Mouse (Mus musculus): ENCODE data around the gene Calr4. TPM values are rescaled to one million over a fixed set of nuclear protein-coding genes. Genes with fewer than 3 reads are reported as not detected.
A peak's percentile ranks its signal among the peaks of the same experiment; 100 is the strongest.

Gene Calr4
- polyA plus RNA-seq, 1 experiment = 0.34 TPM

- H3K4me3 ChIP-seq (ENCODE audit: insufficient read depth, low read length) = no peak overlapping the region
- H3K4me1 ChIP-seq (ENCODE audit: control insufficient read depth, insufficient read depth, low read length) = peaks cover 29% of the 10 kb centered on the region
- H3K27ac ChIP-seq (ENCODE audit: insufficient read depth, low read depth, low read length) = no peak overlapping the region
- TF ChIP-seq POLR2A (IDR thresholded peaks at IDR 0.05; ENCODE audit: borderline replicate concordance, low read depth, low read length) (no peak), CTCF (IDR thresholded peaks at IDR 0.05; ENCODE audit: low read depth, low read length) (no peak)
Measured at GRCm38 (mm10) chr4:109252199-109252598, 17.9 kb downstream of the Calr4 start.

- Histone ChIP-seq H3K4me1 (ENCODE audit: control insufficient read depth, insufficient read depth, low read length) (peaks cover 32% of the 10 kb centered on the region), H3K4me3 (ENCODE audit: insufficient read depth, low read length) (no peak overlapping the region), H3K27ac (ENCODE audit: insufficient read depth, low read depth, low read length) (no peak overlapping the region)
- no peak for TF ChIP-seq POLR2A (IDR thresholded peaks at IDR 0.05; ENCODE audit: borderline replicate concordance, low read depth, low read length)
- no peak for TF ChIP-seq CTCF (IDR thresholded peaks at IDR 0.05; ENCODE audit: low read depth, low read length)
Measured at GRCm38 (mm10) chr4:109253664-109254151, 19.4 kb downstream of the Calr4 start.

GRCm38 (mm10) chr4:109254511-109254910, 20.2 kb downstream of the Calr4 start:
- no peak overlapping the region for H3K4me3 ChIP-seq (ENCODE audit: insufficient read depth, low read length)
- peaks cover 32% of the 10 kb centered on the region for H3K4me1 ChIP-seq (ENCODE audit: control insufficient read depth, insufficient read depth, low read length)
- TF ChIP-seq POLR2A (IDR thresholded peaks at IDR 0.05; ENCODE audit: borderline replicate concordance, low read depth, low read length) (no peak), CTCF (IDR thresholded peaks at IDR 0.05; ENCODE audit: low read depth, low read length) (no peak)
- H3K27ac ChIP-seq (ENCODE audit: insufficient read depth, low read depth, low read length) = no peak overlapping the region

- Histone ChIP-seq H3K4me1 (ENCODE audit: control insufficient read depth, insufficient read depth, low read length) (peaks cover 32% of the 10 kb centered on the region), H3K27ac (ENCODE audit: insufficient read depth, low read depth, low read length) (peak overlapping the region; percentile 79), H3K4me3 (ENCODE audit: insufficient read depth, low read length) (no peak overlapping the region)
- TF ChIP-seq CTCF (IDR thresholded peaks at IDR 0.05; ENCODE audit: low read depth, low read length) (no peak), POLR2A (IDR thresholded peaks at IDR 0.05; ENCODE audit: borderline replicate concordance, low read depth, low read length) (no peak)
Measured at GRCm38 (mm10) chr4:109255321-109255720, 21.0 kb downstream of the Calr4 start.

GRCm38 (mm10) chr4:109255727-109256417, 21.6 kb downstream of the Calr4 start:
- no peak for TF ChIP-seq POLR2A (IDR thresholded peaks at IDR 0.05; ENCODE audit: borderline replicate concordance, low read depth, low read length)
- TF ChIP-seq CTCF (IDR thresholded peaks at IDR 0.05; ENCODE audit: low read depth, low read length) = no peak
- no peak overlapping the region for H3K27ac ChIP-seq (ENCODE audit: insufficient read depth, low read depth, low read length)
- peaks cover 32% of the 10 kb centered on the region for H3K4me1 ChIP-seq (ENCODE audit: control insufficient read depth, insufficient read depth, low read length)
- no peak overlapping the region for H3K4me3 ChIP-seq (ENCODE audit: insufficient read depth, low read length)

GRCm38 (mm10) chr4:109256791-109257190, 22.5 kb downstream of the Calr4 start:
- Histone ChIP-seq H3K27ac (ENCODE audit: insufficient read depth, low read depth, low read length) (peak overlapping the region; percentile 44), H3K4me3 (ENCODE audit: insufficient read depth, low read length) (no peak overlapping the region), H3K4me1 (ENCODE audit: control insufficient read depth, insufficient read depth, low read length) (peaks cover 30% of the 10 kb centered on the region)
- TF ChIP-seq CTCF (IDR thresholded peaks at IDR 0.05; ENCODE audit: low read depth, low read length) = no peak
- TF ChIP-seq POLR2A (IDR thresholded peaks at IDR 0.05; ENCODE audit: borderline replicate concordance, low read depth, low read length) = no peak

GRCm38 (mm10) chr4:109257639-109258038, 23.4 kb downstream of the Calr4 start:
- no peak overlapping the region for H3K4me3 ChIP-seq (ENCODE audit: insufficient read depth, low read length)
- H3K4me1 ChIP-seq (ENCODE audit: control insufficient read depth, insufficient read depth, low read length) = peaks cover 27% of the 10 kb centered on the region
- H3K27ac ChIP-seq (ENCODE audit: insufficient read depth, low read depth, low read length) = peak overlapping the region; percentile 57
- TF ChIP-seq POLR2A (IDR thresholded peaks at IDR 0.05; ENCODE audit: borderline replicate concordance, low read depth, low read length) (no peak), CTCF (IDR thresholded peaks at IDR 0.05; ENCODE audit: low read depth, low read length) (no peak)

- Histone ChIP-seq H3K4me3 (ENCODE audit: insufficient read depth, low read length) (no peak overlapping the region), H3K4me1 (ENCODE audit: control insufficient read depth, insufficient read depth, low read length) (peaks cover 4% of the 10 kb centered on the region), H3K27ac (ENCODE audit: insufficient read depth, low read depth, low read length) (no peak overlapping the region)
- no peak for TF ChIP-seq CTCF (IDR thresholded peaks at IDR 0.05; ENCODE audit: low read depth, low read length)
- TF ChIP-seq POLR2A (IDR thresholded peaks at IDR 0.05; ENCODE audit: borderline replicate concordance, low read depth, low read length) = no peak
Measured at GRCm38 (mm10) chr4:109262068-109262467, 27.8 kb downstream of the Calr4 start.

GRCm38 (mm10) chr4:109266056-109266455, 31.8 kb downstream of the Calr4 start:
- no peak overlapping the region for H3K4me3 ChIP-seq (ENCODE audit: insufficient read depth, low read length)
- peaks cover 3% of the 10 kb centered on the region; the same call in 1 of the 2 replicates for H3K4me1 ChIP-seq (ENCODE audit: control insufficient read depth, insufficient read depth, low read length)
- TF ChIP-seq POLR2A (IDR thresholded peaks at IDR 0.05; ENCODE audit: borderline replicate concordance, low read depth, low read length) (no peak), CTCF (IDR thresholded peaks at IDR 0.05; ENCODE audit: low read depth, low read length) (no peak)

GRCm38 (mm10) chr4:109266744-109267143, 32.5 kb downstream of the Calr4 start:
- no peak for TF ChIP-seq POLR2A (IDR thresholded peaks at IDR 0.05; ENCODE audit: borderline replicate concordance, low read depth, low read length)
- no peak for TF ChIP-seq CTCF (IDR thresholded peaks at IDR 0.05; ENCODE audit: low read depth, low read length)
- no peak overlapping the region for H3K27ac ChIP-seq (ENCODE audit: insufficient read depth, low read depth, low read length)

More at GRCm38 (mm10) chr4:109266056-109266455, 31.8 kb downstream of the Calr4 start:
- no peak overlapping the region for H3K27ac ChIP-seq (ENCODE audit: insufficient read depth, low read depth, low read length)

More at GRCm38 (mm10) chr4:109266744-109267143, 32.5 kb downstream of the Calr4 start:
- peaks cover 8% of the 10 kb centered on the region for H3K4me1 ChIP-seq (ENCODE audit: control insufficient read depth, insufficient read depth, low read length)
- no peak overlapping the region for H3K4me3 ChIP-seq (ENCODE audit: insufficient read depth, low read length)
